Mouse (Mus musculus) right cerebral cortex, adult 2 months (tissue): Measurements from ENCODE around the gene Slc25a11.
A peak's percentile ranks its signal among the peaks of the same experiment; 100 is the strongest.

Source experiments
- DNase-seq, 2 experiments: peaks; one replicate each; pipeline ENCODE4 v3.0.0; 2021 to 2022; ENCODE audit warnings: low spot score in 2 of 2

Slc25a11 gene

DNA sequence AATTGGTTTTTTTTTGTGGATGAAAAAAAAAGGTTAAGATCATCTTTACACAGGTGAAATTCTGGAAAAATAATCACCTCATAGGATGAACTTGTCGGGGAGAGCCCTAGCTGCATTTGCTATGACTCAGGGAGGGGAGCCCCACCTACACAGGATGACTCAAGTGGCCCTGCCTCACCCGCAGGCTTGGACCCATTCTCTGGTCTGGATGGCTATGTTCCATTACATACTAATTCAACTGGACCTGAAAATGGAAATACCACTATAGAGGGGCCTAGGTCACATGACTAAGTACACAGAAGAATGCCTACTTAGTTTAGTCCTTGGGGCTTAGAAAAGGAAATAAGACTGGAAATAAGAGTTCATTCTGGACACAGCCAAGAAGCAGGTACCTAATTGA lies 4.1 kb upstream of the Slc25a11 start:
- DNase-seq, result no peak

DNA sequence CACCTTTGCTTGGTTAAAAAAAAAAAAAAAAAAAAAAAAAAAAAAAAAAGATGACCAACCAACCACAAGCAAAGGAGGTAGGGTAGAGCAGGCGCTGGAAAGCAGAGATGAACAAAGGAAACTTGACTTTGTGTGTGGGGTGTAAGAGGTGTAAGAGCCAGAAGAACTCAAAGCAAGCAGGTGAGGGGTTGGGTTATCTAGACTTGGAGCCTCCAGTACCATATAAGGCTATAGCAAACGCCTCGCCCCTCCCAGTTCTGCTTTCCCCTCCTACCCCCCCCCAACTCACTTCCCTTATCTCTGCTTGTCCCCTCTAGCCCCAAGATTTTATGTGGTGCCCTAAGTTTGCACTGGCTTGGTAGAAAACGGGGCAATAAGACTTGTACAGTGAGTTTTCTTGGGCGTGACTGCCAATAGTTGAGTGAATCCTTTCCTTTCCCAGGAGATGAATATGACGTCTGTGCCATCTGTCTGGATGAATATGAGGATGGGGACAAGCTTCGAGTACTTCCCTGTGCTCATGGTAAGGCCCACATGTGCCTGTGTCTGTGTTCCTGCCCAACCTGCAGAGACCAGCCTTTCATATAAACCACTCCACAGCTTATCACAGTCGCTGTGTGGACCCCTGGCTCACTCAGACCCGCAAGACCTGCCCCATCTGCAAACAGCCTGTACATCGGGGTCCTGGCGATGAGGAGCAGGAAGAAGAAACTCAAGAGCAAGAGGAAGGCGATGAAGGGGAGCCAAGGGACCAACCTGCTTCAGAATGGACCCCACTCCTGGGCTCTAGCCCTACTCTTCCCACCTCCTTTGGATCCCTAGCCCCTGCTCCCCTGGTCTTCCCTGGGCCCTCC lies 3.3 kb upstream of the Slc25a11 start:
- DNase-seq, result no peak

DNA sequence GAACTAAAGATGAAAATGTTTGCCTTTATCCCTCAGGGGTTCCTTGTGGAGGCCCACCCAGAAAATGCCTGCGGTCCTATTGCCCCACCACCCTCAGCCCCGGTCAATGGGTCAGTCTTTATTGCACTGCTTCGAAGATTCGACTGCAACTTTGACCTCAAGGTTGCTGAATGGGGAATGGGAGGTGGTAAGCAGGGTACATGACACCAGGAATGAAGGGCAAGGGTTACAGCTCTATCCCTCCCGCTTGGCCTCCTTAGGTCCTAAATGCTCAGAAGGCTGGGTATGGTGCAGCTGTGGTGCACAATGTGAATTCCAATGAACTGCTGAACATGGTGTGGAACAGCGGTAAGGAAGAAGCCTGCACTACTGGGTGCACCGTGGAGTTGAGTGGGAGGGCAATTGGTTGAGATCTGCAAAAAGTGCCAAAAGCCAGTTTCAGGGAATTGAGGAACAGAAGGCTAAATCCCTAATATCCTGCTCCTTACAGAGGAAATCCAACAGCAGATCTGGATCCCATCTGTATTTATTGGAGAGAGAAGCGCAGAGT lies 2.0 kb upstream of the Slc25a11 start:
- DNase-seq, result no peak

DNA sequence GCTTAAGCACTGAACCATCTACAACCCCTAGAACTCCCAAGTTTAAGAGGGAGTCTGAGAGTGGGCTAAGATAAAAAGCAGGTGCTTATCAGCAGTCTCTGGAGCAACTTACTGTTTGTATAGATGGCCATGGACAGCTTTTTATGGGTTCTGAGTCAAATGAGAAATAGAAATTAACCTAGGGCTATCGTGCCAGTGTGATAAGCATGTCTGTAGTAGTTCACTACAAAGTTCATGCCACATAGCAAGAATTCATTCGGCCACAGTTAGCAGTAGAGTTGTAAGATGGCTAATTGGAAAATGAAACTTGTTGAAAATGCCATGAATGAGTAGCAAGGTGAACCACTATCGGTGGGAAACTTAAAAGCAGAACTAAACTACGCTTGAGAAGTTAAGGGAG lies 1.2 kb upstream of the Slc25a11 start:
- no peak for DNase-seq

DNA sequence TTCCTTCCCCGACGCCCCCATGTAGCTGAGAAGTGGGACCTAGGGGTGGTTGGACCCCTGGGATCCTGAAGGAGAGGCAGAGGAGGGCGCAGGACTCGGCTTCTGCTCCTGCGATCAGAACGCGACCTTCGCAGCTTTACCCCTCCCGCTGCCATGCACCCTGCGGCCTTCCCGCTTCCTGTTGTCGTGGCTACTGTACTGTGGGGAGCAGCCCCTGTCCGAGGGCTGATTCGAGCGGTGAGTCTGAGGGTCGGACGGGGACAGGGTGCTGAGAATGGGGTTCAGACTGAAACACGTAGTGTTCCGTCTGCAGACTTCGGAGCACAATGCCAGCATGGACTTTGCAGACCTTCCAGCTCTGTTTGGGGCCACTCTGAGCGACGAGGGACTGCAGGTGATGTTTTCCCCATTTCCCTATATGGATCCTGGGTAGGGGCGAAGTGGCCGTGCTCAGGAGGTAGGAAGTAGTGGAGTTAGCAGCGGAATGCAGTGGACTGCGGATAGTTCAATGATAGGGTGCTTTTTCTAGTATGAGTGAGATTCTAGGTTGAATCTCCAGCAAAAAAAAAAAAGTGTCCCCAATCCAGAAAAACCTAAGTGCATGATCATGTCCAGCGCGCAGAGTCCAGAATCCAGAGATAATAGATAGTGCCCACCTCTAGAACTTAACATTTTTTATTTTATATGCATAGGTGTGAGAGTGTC lies 589 bp upstream of the Slc25a11 start:
- DNase-seq, result no peak

- no peak for DNase-seq
Observed at GRCm38 (mm10) chr11:70646259-70646555, 1.1 kb downstream of the Slc25a11 start.

DNA sequence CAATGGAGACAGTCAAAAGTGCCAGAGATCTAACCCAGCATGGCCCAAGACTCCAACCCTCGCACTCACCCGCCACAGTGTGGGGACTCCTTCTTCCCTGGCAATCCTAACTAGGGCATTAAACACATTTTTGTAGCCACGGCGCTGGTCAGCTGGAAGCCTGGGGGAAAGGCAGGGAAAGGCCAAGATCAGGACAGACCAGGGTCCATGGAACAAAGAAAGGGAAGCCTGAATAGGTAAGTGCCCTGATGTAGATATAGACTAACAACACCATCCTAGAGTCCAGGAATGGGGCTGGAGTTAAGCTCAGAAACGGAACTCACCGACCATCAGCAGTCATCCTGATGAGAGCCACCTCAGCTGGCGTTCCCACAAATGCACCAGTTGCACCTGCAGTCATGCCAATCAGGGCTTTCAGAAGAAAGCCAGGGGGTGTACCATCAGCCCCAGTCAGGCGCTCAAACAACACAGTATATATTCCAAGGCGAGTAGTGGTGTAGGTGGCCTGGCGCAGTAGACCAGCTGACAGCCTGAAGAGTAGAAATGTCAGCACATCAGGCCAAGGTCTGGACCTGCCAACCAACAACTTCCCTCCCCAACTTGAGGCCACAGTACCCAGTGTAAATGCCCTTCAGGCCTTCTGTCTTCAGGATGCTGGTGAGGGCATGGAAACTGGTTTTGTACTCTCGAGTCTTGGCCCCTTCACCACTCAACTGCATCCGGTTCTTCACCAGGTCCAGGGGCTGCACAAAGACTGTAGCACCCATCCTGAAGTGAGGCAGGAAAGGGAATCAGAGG lies 1.6 kb downstream of the Slc25a11 start:
- no peak for DNase-seq

GRCm38 (mm10) chr11:70644564-70645103 lies 2.6 kb downstream of the Slc25a11 start:
- no peak for DNase-seq

- DNase-seq, result no peak
Observed at GRCm38 (mm10) chr11:70643051-70643450, 4.2 kb downstream of the Slc25a11 start.

DNA sequence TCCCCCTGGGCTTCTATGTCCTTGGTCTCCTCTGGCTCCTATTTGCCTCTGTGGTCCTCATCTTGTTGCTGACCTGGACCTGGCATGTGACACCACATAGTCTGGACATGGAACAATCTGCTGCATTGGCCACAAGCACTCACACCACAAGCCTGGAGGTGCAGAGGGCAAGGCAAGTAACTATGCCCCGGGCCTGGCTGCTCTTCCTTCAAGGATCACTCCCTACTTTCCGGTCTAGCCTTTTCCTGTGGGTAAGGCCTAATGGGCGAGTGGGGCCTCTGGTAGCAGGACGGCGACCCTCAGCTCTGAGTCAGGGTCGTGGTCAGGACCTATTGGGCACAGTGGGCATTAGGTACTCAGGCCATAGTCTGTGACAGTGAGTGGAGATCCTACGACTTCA lies 6.0 kb downstream of the Slc25a11 start:
- no peak for DNase-seq

DNA sequence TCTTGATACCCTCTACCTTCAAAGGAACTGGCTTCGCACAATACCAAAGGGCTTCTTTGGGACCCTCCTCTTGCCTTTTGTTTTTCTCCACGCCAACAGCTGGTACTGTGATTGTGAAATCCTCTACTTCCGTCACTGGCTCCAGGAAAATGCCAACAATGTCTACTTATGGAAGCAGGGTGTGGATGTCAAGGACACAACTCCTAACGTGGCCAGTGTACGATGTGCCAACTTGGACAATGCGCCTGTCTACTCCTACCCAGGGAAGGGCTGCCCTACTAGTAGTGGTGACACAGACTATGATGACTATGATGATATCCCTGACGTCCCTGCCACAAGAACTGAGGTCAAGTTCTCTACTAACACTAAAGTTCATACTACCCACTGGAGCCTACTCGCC lies 7.3 kb downstream of the Slc25a11 start:
- DNase-seq, result no peak

DNA sequence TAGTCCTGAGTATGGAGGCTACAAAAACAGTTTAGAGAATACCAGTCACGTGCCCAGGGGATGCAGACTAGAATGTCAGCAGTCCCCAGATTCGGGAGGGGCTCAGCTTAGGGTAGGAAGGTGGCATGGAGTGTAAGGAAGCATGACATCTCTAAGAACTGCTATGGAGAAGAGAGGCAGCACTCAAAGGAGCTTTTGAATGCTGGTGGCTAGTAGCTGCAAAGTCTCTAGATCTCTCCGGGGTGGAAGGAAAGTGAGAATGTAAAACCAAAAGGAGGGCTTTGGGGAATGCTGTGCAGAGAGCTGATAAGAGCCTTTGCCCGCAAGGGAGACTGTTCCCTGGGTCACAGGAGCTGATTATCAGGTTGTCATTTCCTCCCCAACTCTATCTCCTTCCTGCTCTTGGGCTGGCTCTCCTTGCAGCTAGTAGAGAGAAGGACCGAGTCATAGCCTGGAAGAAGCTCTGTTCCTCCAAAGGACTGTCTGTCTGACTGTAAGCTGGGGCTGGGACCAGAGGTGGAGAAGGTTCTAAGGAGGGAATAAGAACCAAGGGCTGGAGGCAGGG lies 8.5 kb downstream of the Slc25a11 start, which contains the start of gene Gp1ba:
Gene Gp1ba, plus strand, starts transcription at position 409 of the 565 bp plus-strand sequence.
- no peak for DNase-seq

DNA sequence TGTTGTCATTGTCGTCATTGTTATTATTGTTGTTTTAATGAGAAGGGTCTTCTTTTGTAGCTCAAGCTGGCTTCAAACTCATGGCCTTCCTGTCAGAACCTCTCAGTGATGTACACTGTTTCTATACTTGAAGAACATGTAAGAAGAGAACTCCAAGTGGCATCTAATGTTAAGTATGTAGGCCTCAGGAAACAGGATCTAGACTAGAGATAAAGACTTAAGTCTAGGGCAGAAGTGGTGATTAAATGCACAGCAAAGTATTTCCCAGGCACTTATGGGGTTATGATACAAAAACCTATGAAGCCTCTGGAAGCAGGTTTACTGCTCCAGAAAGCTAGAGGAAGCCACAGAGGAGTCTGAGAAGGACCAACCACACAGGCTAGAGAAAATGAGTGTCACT lies 9.0 kb downstream of the Slc25a11 start:
- no peak for DNase-seq

GRCm38 (mm10) chr11:70637764-70638163 lies 9.5 kb downstream of the Slc25a11 start:
- no peak for DNase-seq

DNA sequence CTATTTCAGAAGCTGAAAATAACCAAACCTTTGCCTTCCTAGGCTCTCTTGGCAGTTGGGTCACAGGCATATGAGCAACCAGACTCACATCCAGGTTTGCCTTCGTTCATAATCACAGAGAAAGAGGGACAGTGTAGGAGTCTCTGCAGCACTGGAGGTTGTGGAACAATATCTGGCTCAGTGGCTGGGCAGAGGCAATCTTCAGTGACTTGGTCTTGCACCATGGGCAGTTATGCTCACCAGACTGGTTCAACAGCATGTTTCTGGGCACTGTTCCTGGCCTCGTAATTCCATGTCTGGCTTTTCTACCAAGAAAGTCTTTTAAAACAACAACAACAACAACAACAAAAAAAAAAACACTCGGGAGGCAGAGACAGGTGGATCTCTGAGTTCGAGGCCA lies 11.7 kb downstream of the Slc25a11 start:
- no peak for DNase-seq

- DNase-seq, result no peak
Observed at GRCm38 (mm10) chr11:70630129-70630528, 17.1 kb downstream of the Slc25a11 start.

DNA sequence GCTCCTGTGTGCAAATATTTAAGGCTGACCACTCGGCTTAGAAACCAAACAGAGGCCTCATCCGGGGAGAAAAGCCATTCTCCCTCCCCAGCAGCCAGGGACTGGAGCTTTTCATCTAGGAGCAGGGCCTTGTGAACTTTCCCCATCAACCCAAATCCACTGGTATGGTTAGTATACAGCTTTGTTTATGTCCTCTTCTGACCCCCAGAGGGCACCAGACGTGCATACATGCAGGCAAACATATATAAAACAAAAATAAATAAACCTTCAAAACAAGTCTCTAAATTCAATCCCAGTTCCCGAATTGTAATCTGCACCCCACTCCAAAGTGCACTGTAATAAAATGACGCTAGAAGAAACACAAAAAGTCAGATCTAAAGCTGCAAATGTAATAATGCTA lies 17.7 kb downstream of the Slc25a11 start:
- no peak for DNase-seq

- no peak for DNase-seq
Observed at GRCm38 (mm10) chr11:70628431-70628830, 18.8 kb downstream of the Slc25a11 start.

DNA sequence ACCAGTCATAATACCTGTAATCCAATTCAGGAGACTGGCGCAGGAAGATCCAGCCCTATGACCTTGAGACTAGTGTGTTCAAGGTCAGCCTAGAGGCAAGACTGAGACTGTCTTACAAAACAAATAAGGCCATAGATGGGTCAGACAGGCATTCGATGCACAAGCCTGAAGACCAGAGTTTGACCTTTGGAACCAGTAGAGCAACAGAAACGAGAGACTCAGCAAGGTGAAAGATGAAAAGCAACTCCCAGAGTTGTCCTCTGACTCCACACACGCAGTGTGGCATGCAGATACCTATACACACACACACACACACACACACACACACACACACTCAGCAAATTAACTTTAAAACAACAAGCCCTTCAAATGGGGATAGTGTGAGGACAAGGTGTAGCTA lies 20.4 kb downstream of the Slc25a11 start:
- no peak for DNase-seq

DNA sequence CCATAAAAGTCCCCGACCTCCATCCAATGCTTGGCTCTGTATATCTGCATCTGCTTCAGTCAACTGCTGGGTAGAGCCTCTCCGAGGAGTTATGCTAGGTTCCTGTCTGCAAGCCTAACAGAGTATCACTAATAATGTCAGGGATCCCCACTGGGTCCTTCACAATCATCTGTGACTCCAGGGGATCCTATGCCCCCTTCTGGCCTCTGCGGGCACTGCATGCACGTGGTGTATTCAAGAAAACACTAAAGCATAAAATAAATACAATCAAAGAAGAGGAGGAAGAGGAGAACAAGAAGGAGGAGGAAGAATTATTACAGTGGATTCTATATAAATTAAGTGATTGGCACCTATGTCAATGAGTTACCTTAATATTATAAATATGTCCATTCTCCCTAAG lies 21.8 kb downstream of the Slc25a11 start:
- DNase-seq, result peak in 1 of 2 experiments; percentile 41

DNA sequence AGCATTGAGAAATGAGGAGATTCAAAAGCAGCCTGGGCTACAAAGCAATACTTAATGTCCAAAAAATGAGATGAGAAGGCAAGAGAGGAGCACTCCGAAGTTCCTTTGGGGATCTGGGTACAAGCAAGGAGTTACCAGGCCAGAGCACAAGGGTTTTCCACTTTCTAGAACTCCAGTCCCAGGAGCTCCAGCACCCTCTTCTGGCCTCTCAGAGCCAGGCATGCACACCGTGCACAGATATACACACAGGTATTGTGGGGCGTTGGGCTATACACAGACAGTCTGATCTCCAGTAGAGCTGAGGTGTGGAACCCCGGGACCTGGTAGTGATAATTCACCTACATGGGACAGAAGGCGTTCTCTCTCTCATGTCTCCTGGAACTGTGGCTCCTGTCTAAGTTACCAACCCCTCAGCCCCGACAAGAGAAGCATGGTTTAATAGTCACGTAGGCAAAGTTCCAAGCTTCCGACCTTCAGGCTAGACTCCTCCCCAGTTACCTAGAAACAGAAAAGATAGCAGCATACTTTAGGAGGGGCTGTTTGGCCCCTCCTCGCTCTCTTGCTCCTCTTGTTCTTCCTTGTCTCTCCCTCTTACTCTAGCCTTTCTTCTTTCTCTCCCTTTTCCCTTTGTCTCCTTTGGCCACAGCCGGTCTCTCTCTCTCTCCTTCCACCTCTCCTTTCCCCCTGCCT lies 24.1 kb downstream of the Slc25a11 start:
- DNase-seq, result no peak
